Mouse (Mus musculus): ENCODE data around the gene Slc35g1.

The Slc35g1 gene

DNA sequence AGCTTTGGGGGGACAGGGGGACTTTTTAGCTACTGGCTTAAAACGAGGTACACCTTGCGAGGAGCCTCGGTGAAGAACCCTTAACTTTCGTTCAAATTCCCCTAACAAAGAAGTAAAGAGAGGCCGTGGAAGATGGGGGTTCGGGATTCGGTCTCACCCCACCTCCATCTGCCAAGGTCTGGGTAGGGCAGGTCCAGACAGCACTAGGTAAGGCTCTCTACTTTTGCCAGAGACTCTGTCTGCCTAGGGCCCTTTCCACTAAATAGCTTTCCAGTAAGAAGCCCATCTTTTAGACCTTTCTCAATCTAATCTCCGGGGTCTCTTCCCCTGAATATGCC, 822 bp downstream of the Slc35g1 start:
- peak; percentile 17 to 26 for DNase-seq

GRCm38 (mm10) chr19:38397004-38397403, 1.2 kb downstream of the Slc35g1 start:
- DNase-seq, result no peak

DNA sequence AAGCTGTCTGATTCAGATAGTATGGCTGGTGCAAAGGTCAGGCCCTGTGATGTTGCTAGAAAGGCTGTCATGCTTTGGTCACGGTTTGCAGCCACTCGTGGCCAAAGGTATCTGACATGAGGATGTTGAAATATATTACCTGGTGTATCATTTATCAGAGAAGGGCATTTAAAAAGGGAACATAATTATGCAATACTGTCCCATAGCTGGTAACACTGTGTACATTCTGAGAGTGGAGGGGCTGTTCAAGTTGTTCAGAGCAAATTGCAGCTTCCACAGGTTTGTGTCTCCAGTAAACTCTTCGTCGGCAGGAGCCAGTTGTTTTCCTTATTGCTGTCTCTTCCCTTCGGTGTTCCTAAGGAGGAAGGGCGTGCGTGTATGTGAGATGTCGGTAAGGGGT, 3.2 kb downstream of the Slc35g1 start:
- no peak for DNase-seq

GRCm38 (mm10) chr19:38400851-38401250, 5.1 kb downstream of the Slc35g1 start:
- DNase-seq, result no peak

DNA sequence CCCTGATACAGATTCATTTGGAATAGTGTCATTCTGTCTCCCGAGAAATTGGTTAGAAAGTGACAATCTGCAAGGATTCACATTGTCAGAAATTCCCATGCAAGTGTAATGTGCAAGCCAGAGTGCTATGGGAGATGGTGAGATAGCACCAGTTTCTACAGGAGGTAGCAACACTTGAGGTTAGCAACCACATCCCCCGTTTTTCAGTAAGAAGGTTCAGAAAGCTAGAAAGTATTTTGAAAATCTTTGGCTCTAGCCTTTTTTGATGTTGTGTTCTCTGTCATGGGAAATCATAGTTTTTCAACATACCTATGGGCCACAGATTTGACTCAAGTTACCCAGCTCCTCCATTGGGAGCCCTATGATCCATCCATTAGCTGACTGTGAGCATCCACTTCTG, 5.6 kb downstream of the Slc35g1 start:
- DNase-seq, result no peak

DNA sequence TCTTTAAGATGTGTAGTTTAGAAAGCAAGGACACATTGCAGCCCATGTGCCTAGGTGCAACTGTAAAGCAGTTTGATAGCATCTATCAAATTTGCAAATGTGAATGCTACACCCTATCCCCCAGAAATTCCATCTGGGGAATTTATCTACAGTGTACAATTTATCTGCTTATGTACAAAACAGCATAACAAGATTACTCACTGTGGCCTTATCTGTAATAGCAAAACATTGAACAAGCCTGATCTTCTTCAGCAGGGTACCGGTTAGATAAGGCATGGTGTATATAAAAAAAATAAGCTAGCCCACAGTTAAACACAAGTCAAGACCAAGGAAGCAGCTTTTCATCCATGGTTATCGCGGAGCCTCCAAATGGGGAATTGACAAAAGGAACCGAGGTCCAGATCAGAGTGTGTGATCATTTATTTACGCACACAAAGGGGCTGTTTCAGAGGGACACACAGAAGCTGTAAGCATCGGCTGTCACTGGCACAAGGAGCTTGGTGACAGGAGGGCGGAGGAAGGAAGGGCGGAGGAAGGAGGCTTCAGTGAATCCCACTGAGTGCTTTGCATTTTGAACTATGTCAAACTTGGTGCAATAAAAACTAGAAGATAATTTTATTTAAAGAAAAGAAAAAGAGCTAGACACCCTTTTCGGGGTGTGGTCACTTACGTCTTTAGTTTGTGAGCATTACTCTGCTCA, 14.7 kb downstream of the Slc35g1 start:
- DNase-seq, result no peak

DNA sequence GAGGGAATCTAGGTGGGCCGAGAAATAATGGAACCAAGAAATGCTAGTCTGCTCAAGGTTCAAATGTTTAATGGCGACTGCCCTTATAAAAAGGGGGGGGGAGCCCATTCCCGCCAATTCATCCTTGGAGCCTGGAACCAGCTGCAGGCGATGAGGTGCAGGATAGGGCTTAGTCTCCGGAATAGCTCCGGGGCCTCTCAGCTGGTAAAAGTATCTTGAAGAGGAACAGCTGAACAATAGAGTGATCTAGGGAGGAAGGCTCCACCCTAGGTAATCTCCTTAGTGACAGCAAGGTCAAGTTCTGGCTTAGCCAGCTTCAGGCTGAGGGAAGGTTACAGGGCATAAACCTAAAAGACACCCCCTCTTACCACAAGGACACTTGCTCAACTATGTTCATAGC, 18.1 kb downstream of the Slc35g1 start:
- no peak for DNase-seq

- no peak for DNase-seq
Measured at GRCm38 (mm10) chr19:38418819-38419423, 23.1 kb downstream of the Slc35g1 start.

GRCm38 (mm10) chr19:38420751-38421295, 25.0 kb downstream of the Slc35g1 start:
- no peak for DNase-seq

DNA sequence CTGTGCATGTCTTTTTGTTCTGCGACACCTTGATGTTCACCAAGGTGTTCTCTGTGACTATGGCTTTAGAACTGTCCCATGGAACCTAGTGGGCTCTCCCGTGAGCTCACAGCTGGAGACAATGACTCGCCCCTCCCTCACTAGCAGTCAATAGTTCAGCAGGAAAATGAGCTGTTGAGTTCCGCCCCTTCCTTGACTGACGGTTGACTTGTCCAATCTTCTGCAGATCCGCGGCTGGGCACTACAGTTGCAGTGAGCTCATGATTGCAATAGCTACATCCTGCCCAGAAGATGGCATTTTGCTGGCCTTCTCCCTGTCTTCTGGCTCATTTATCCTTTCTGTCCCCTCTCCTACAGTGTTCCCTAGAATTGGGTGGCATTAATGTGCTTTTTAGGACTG, 25.7 kb downstream of the Slc35g1 start:
- no peak for DNase-seq

DNA sequence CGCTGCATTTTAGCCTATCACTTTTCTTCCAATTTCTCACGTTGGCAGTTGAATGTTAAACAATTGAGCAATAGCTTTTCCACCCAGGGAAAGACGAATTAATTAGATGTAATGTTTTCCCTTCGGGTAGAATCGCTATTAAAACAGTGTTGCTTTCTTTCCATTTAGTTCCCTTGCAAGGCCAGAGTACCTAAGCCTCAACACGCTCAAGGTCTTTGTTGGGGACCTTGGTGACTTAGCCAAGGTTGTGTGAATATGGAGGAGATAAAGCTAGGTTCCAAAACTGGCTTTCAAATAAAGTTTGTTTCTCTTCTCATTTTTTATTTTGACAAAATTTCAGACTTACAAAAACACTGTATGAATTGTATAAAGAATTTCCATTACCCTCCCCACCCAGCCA, 27.1 kb downstream of the Slc35g1 start:
- DNase-seq, result no peak

DNA sequence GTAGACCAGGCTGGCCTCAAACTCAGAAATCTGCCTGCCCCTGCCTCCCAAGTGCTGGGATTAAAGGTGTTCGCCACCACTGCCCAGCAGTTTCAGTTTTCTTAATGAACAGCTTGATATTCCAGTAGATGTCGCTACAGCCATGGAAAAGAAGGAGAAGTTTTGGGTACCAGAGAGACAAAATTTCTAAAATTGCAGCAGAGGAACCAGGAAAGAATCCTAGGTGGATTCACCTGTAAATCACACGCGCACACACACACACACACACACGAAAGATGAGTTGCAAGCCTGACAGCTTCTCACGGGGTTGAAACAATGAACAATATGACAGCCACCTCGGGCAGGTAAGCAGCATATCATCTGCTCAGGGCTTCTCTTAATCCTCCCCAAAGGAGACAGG, 28.1 kb downstream of the Slc35g1 start:
- no peak for DNase-seq

DNA sequence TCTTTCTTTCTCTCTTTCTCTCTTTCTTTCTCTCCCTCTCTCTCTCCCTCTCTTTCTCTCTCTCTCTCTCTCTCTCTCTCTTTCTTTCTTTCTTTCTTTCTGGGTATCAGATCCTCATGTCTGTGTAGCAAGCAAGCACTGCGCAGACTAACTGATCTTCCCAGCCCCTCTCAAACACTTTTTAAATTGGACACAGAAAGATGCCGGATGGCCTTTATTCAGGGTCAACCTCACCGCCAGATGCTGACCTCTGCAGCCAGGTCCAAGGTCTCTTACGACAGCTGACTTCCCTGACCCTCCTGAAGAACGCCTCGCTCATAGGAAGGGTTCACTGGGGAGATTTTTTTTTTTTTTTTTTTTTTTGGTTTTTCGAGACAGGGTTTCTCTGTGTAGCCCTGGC, 28.8 kb downstream of the Slc35g1 start:
- no peak for DNase-seq

DNA sequence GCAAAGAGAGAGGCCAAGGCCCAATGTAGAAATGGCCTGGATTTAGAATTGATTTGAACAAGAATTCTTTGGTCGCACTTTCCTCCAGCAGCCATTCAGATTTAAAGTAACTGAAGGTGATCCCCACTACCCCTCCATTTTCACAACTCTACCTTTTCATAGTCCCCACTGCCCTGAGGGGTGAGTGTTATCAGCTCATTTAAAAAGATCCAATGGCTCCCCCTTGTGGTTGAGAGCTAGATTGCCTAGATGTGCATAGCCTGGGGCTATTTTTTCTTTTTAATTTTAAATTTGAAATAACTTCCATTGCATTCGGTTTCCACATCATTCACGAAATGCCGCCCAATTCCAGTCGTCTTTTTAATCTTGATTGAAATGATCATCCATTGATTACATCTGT, 33.5 kb downstream of the Slc35g1 start:
- peak; percentile 16 to 26 for DNase-seq

- DNase-seq, result no peak
Measured at GRCm38 (mm10) chr19:38430475-38430874, 34.7 kb downstream of the Slc35g1 start.

DNA sequence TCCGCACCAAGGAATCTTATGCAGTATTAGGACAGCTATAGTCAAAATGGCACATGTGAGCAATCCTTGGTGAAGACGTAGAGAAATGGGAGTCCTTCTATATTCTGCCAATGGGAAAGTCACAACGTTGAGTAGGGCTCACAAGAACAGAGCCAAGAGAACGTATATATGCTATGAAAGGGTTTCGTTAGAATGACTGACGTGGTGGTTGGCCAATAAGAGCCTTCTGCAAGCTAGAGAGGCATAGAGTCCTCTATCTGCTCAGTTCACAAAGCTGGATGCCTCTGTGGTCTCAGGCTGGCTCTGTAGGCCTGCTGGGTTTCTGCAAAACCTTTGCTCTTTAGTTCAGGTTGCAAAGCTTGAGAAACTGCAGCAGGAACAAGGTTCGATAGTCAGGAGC, 35.5 kb downstream of the Slc35g1 start:
- DNase-seq, result no peak

- DNase-seq, result no peak
Measured at GRCm38 (mm10) chr19:38432021-38432420, 36.2 kb downstream of the Slc35g1 start.

DNA sequence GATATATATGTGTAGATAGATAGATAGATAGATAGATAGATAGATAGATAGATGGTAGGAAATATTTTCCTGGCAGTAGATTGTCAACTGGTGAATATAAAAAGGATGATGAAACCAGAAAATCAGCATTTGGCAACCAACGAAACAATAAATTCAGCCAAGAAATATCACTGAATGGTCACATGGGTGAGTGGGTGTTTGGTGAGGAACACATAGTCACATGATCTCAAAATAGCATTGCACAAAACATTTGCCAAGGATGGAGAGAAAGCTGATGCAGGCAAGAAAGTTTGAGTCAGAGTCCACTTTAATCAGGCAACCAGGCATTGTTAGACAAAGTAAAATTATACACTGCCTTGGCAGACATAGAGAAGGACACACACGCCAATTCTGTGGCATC, 37.6 kb downstream of the Slc35g1 start:
- DNase-seq, result no peak

DNA sequence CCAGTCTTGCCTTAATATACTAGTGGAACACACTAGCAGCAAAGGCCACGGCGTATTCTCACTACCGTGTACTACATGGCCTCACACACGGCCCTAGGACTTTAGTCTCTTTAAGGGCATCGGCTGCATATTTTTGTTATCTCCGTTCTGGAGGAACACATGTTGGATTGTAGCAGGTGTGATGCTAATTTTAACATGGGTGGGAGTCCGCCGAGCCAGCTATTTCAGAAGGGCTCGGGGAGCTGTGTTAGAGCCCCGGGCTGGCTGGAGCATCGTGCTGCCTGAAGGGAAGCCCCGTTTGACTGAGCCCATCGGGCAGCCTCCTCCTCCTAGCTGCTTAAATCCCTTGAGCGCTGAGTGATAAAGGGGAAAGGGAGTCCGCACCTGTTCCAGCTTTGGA, 39.4 kb downstream of the Slc35g1 start:
- DNase-seq, result no peak

DNA sequence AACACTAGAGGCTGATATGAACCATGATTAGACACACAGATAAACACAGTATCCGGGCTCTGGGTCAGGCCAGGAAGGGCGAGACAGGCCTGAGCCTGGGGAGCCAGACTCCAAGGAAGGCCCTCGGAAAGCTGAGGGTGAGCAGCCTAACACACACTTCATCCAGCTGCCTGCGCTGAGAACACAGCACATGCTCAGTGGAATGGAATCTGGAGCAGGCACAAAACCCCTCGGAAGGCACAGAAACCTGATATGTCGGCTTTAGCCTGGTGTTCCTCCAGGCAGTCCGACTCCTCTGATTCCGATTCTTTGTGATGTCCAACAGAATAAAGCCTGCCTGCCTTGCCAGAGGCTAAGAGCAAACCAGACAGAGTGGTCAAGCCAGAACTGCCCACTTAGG, 46.1 kb downstream of the Slc35g1 start:
- no peak for DNase-seq

GRCm38 (mm10) chr19:38445758-38446157, 50.0 kb downstream of the Slc35g1 start:
- no peak for DNase-seq
